Mouse (Mus musculus): ENCODE measurements around the gene St6galnac3.
"Not testable (repeated sequence)": the region's sequence is repeated elsewhere in the genome, so short reads cannot be mapped to it uniquely, and the experiment has no call there.

St6galnac3 gene

DNA sequence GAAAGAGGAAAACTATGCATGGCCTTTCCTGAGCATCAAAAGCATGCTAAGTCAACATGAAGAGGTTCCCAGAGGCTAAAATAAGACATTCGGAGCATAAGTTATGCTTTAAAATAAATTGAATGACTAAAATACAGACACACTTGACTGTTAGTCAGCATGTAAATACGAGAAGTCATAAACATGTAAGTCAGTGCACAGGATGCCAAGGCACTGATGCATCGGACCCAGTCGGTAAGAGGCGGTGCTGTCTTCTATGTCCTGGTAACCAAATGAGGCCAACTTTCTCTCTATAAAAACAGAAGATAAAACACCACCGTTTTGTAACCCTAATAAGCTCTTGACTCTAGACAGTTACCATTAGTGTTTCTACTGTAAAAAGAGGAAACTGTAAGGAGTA is 317.3 kb downstream of the St6galnac3 start:
- no peak for DNase-seq (ENCODE audit: low spot score)

DNA sequence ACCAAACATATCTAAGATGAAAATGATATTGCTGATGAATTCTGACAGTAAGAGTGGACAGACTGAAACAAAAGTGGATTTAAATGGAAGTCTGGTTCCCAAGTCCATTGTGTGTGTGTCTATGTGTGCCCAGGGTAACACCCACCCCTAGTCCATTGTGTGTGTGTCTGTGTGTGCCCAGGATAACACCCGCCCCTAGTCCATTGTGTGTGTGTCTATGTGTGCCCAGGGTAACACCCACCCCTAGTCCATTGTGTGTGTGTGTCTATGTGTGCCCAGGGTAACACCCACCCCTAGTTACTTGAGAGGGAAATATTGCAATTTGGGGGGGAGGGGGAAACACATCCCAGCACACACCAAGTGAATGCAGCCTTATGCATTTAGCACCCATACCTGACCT is 318.1 kb downstream of the St6galnac3 start:
- no peak for DNase-seq (ENCODE audit: low spot score)

GRCm38 (mm10) chr3:153406220-153406619 is 318.8 kb downstream of the St6galnac3 start:
- no peak for DNase-seq (ENCODE audit: low spot score)

DNA sequence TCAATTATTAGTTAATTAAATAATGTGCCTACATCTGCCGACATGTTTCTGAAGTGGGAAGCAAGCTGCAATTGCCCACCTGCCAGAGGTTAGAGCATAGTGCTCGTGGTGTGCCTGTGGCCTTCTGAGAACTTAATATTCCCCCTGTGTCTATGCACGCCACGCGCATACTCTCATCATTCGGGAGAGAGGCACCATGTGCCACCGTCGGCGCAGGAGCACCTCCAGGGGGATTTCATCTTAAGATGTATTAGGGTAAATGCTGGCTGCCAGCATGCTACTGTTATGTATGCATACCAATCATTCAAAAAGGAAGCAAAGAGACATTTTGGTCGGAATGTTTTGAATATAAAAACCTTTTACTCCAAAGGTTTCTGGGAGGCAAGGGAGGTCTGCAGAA is 319.3 kb downstream of the St6galnac3 start:
- no peak for DNase-seq (ENCODE audit: low spot score)

DNA sequence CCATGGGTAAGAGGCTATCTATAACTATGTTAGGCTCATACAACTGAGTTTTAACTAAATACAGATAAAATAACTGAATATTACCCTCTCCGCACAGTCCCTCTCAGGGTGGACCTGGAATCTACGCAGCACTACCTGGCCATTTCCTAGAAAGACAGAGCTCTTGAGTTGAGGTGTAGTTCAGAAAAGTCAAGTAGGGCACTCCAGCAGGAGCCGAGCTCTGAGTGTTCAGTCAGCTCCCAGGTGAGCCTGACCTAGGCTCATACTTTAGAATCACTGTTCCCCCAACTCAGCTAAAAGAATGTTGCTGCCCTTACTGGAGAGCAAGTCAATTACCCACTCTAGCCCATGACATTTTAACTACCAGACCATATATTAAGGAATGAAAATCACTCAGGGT is 324.7 kb downstream of the St6galnac3 start:
- no peak for DNase-seq (ENCODE audit: low spot score)

DNA sequence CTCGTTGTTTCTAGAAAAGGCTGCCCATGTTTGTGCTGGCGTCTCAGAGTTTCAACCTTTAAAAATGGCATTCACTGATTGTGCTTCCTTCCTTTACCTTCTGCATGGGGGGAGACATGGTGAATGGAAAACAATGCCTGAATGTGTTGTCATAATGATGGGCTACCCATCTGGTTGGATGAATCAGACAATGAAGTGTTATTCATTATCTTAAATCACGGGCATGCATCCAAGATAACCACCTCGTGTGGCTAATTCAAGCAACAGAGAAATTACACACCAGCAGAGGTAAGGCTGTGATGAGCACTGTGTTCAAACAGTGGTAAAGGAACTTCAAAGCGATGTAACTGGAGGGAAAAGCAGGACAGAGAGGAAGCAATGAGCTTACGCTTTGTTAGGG is 325.4 kb downstream of the St6galnac3 start:
- no peak for DNase-seq (ENCODE audit: low spot score)

DNA sequence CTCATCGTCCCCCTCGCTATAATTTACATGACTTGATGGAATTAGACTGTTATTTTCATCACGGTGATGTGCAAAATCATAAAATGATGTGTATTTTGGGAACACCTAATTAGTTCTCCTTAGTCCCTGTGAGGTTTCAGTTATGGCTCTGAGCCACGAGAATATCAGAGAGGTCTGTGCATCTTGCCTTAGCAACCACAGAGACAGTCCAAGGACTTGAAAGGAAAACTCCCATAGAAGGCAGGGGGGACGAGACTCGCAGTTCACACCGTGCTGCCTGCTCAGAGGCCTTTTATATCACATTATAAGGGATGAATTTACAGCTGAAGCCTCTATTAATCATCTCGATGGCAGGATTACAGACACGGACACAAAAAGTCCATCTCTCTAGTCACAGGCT is 327.2 kb downstream of the St6galnac3 start:
- DNase-seq (ENCODE audit: low spot score): no peak

GRCm38 (mm10) chr3:153396375-153397068 is 328.5 kb downstream of the St6galnac3 start:
- no peak for DNase-seq (ENCODE audit: low spot score)

DNA sequence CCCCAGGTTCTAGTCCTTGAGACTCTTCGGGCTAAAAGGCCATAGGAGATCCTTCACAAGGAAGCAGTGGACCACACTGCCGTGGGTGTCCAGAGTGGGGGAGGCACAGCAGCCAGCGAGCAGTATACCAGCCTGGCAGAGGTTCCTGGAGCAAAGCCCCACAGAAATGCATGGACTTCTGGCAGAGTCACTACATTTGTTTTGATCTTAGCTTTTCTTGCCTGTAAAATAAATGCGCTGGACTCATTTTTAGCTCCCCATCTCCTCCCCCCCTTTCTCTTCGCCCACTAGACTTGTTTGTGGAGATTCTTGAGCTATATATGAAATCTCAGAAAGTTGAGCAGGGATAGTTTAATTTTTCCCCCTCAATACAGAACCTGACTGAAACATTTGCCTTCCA is 329.6 kb downstream of the St6galnac3 start:
- DNase-seq (ENCODE audit: low spot score): no peak

DNA sequence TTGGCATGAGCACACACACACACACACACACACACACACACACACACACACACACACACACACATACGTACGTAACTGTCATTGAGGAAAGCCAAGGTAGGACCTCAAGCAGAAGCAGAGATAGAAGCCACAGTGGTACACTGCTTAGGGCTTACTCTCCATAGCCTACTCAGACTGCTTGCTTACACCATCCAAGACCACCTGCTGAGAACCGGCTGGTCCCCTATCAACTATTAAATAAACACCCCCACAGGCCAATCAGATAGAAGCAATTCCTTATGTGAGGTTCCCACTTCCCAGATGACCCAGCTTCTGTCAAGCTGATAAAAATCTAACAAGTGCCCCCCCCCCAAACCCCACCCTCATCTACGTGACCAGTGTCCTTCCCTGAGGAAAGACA is 330.2 kb downstream of the St6galnac3 start:
- no peak for DNase-seq (ENCODE audit: low spot score)

DNA sequence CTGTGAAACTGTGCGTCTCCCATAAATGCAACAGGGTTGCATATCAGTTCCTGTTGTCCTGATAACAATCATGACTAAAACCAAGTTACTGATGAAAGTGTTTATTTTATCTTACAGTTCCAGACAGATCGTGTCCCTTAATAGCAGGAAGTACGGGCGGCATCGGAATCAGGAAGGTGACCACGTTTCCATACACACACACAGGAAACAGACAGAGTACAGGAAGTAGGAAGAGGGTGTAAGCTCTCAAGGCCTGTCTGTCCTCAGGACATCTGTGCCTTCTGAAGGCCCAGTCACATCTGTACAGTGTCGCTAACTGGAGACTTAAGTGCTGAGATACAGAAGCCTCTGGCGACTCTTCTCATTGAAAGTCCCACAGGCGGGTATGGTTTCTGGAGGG is 330.8 kb downstream of the St6galnac3 start:
- no peak for DNase-seq (ENCODE audit: low spot score)

GRCm38 (mm10) chr3:153391451-153391850 is 333.5 kb downstream of the St6galnac3 start:
- not testable (repeated sequence) for DNase-seq (ENCODE audit: low spot score)

DNA sequence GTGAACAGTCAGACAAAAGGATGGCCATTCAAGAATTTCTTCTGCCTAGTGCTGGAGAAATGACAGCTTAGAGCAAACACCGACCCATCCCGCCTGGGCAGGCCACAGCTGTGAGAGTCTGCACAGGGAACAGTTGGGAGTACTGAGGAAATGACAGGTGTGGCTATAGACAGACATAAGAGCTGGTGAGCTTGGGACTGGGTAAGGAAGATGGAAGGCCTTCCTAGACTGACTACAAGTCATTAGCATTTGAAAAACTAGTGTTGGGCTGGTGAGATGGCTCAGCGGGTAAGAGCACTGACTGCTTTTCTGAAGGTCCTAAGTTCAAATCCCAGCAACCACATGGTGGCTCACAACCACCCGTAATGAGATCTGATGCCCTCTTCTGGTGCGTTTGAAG is 340.3 kb downstream of the St6galnac3 start:
- DNase-seq (ENCODE audit: low spot score): not testable (repeated sequence)

DNA sequence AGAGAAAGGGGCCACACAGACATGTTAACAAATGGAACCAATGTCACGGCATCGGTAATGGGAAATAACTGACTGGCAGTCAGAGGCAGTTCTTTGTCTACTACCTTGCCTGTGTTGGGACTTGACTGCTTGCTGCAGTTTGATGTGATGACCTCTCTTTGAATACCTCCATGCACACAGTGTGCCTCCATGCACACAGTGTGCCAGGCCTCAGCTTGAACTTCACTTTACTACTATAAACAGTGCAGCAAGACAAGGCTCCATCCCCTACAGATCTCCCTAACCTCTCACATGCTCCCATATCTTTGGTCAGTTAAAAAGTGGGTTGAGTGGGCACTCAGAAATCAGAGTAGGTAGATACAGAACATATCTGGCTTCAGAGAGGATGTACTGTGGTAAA is 341.3 kb downstream of the St6galnac3 start:
- no peak for DNase-seq (ENCODE audit: low spot score)

DNA sequence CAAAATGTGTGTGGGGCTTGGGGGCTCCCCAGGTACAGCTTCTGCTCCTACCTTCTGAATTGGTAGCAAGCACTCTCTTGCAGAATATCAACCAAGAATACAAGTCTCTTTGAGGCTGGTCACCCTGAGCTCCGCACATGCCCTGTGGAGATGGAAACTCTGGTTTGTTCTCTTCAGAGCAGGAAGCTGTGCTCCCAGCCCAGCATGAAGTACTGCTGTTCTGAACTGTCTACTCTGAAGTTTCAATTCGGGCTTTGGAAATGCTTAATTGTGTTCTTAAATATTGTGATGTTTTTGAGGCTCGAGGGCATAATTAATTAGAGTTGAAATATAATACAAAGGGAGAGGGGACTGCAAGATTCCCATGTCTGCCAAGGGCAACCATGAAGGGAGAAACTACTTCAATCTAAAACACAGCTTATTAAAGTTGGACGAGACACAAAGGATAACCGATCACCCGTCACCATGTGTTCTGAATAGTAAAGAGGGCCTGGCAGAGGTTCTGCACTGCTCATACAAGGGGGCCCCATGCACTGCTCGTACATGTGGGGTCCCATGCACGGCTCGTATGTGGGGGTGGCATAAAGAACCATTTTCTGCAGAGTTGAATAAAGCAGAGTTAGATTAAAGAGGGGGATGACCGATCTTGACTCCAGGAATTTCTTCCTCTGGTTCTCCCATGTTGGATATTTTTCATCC is 359.8 kb downstream of the St6galnac3 start:
- DNase-seq (ENCODE audit: low spot score): no peak

GRCm38 (mm10) chr3:153364366-153364765 is 360.6 kb downstream of the St6galnac3 start:
- DNase-seq (ENCODE audit: low spot score): no peak

DNA sequence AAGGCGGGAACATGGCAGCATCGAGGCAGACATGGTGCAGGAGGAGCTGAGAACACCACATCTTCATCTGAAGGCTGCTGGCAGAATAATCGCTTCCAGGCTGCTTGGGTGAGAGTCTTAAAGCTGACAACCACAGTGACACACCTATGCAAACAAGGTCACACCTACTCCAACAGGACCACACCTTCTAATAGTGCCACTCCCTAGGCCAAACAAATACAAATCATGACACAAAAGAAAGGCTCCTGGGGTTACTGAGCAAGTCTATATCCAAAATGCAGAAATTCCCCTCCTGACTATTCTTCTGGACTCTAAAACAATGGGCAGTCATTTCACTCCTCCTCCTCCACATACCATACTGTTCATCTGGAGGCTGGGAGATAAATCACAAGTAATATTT is 365.0 kb downstream of the St6galnac3 start:
- DNase-seq (ENCODE audit: low spot score): no peak

DNA sequence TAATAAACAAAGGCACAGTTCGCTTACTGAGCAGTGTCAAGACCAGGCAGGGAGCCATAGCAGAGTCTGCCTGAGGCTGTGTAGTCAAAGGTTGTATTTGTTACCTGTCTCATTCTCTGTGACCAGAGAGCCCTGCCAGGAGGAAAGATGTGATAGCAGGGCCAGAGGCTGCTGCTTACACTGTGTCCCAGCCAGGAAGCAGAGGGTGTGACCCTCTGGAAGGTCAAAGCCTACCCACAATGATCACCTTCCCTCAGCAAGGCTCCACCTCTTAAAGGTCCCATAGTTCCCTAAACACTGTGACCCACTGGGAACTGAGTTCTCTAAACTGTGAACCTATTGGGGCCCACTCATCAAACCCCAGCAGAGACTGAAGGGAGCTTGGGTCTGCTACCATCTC is 368.9 kb downstream of the St6galnac3 start:
- DNase-seq (ENCODE audit: low spot score): no peak

GRCm38 (mm10) chr3:153354988-153355297 is 370.0 kb downstream of the St6galnac3 start:
- no peak for DNase-seq (ENCODE audit: low spot score)

DNA sequence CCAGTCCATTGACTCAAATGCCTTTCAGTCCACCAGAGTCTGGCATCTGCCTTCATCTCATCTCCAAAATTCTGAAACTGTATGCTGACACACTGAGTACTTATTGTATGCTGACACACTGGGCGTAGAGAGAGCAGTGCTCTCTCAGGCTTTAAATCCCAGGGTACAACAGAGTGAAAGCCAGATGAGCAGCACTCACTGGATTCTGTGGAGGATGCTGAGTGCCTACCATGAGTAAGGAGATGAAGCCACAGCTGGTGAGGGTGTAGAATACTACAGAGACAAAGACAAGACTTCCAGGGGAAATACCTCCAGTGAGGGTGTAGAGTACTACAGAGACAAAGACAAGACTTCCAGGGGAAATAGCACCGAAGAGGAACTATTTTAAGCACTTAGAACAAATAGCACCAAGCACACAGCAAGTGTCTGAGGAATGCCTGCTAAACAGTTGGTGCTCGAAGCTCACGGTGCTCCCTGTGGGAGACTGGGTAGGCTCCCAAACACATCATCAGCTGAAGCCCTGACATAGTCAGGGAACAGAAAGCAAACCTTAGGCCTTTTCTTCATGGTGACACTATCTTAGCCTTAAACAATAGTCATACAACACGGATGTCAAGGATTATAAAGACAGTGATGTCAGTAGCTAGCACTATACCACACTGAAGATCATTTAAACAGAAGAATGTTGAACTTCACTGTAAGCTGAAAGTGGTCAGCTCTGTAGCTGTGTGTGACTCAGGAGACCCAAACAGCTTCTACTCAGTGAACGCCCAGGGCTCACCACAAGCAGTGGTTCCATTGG is 370.6 kb downstream of the St6galnac3 start:
- no peak for DNase-seq (ENCODE audit: low spot score)

DNA sequence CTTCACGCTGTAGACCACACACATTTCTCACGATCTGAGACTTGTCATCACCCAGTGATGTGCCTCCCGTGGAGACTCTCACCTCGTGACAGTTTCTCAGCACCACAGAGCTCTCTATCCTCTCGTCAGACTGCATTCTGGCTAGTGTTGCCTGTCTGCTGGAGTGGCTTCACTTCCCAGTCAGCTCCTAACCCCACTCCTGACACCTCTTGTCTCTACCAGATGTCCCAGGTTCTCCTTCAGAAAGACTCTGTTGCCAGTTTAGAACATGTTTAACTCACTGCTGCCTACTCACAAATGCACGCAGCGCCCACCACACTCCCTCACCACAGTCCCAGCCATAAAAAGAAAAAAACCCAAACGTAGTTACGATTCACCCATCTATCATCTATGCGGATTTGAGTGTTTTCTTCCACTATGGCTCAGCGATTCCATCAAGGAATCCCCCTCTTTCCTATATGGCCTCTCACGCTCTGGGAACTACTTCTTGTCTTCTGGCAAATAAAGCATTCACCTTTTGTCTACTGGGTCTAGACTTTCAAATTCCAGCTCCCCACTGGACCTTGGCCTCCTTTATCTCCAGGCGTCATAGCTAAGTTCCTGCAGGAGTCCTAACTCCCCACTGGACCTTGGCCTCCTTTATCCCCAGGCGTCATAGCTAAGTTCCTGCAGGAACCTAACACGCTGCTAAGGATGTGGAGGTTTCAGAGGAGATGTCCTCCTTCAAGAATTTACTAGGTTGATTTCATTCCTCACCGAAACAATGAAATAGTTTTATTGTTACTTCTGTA is 371.5 kb downstream of the St6galnac3 start:
- DNase-seq (ENCODE audit: low spot score): no peak

DNA sequence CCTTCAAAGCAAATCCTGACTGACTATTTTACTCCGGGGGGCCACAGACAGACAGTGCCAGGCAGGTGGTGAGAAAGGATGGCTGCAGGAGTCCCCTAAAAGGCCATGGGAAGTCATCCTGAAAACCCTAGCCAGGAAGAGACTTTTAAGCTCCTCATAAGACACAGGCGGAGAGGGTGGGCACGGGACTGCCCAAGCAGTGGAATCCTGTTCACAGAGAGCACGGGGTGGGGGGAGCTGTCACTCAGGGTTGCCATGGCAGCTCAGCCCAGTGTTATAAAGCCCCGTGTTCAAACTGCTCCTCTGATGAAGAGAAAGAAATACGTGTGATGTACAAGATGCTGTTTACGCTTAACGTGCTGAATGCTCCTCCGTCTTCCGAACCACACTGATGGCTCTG is 375.0 kb downstream of the St6galnac3 start:
- DNase-seq (ENCODE audit: low spot score): no peak

All from ovary, postnatal 10 days (tissue).